Mouse (Mus musculus) stomach, embryonic 16.5 days (tissue): ENCODE measurements around the gene Ip6k1. TPM values are rescaled to one million over a fixed set of nuclear protein-coding genes. Genes with fewer than 3 reads are reported as not detected.

ENCODE experiments used
- ATAC-seq: fragments of 200-750 bp; cut with Nextera tagmentation; 2 replicates; pipeline ENCODE4 v1.8.0; 2017; ENCODE audit warnings: moderate number of reproducible peaks, moderate TSS enrichment; ENCODE audit not compliant: insufficient read depth, low FRiP score
- H3K27ac ChIP-seq: fragments of 300-500 bp; sonication (generic); 2 replicates; pipeline ENCODE4 v1.5.1; 2014; ENCODE audit warnings: low read length
- H3K27me3 ChIP-seq: fragments of 300-500 bp; sonication (generic); 2 replicates; pipeline ENCODE4 v1.6.1; 2014; ENCODE audit warnings: low read length, control low read depth, mixed read lengths; ENCODE audit not compliant: control insufficient read depth, insufficient read depth
- H3K36me3 ChIP-seq: fragments of 300-500 bp; sonication (generic); 2 replicates; pipeline ENCODE4 v1.6.1; 2014; ENCODE audit warnings: low read length; ENCODE audit not compliant: control insufficient read depth, insufficient read depth
- H3K4me1 ChIP-seq: fragments of 300-500 bp; sonication (generic); 2 replicates; pipeline ENCODE4 v1.6.1; 2014; ENCODE audit warnings: low read length, control low read depth, mixed read lengths; ENCODE audit not compliant: control insufficient read depth, insufficient read depth
- H3K4me2 ChIP-seq: fragments of 300-500 bp; sonication (generic); 2 replicates; pipeline ENCODE4 v1.6.1; 2014; ENCODE audit warnings: low read depth, low read length, mixed read lengths
- H3K4me3 ChIP-seq: fragments of 300-500 bp; sonication (generic); replicated peaks from 2 replicates; pipeline ENCODE4 v1.5.1; 2014; ENCODE audit warnings: mild to moderate bottlenecking, low read length
- H3K9ac ChIP-seq: fragments of 300-500 bp; sonication (generic); 2 replicates; pipeline ENCODE4 v1.6.1; 2014; ENCODE audit warnings: low read length
- H3K9me3 ChIP-seq: fragments of 300-500 bp; sonication (generic); replicated peaks from 2 replicates; pipeline ENCODE4 v1.6.1; 2016; ENCODE audit warnings: low read length, control low read depth; ENCODE audit not compliant: control insufficient read depth
- WGBS: fragments of 180-500 bp; shearing (Covaris S2); extraction: QIAGEN DNeasy Blood & Tissue Kit; methylation state at CpG from one replicate; pipeline ENCODE4 v1.1.7; 2014; 5-methylcytosine and 5-hydroxymethylcytosine counted together
- polyA plus RNA-seq: library from polyadenylated mRNA; unstranded; fragments of >200 nt; fragmentation: Nextera tagmentation; extraction: Ambion mirVana; gene quantifications from 2 replicates; pipeline ENCODE4 v1.2.1, GENCODE M21; 2015

The Ip6k1 gene
- 50.5 and 50.6 TPM in 2 replicates for polyA plus RNA-seq

- no peaks in the 10 kb centered on the region for H3K27me3 ChIP-seq
- peaks cover 11% of the 10 kb centered on the region; the same call in 1 of the 2 replicates for H3K4me1 ChIP-seq
- H3K4me3 ChIP-seq: peak within 1 kb of the TSS; percentile 85
- H3K36me3 ChIP-seq: no peaks in the 10 kb centered on the region
- H3K9me3 ChIP-seq: no peaks in the 10 kb centered on the region
- H3K4me2 ChIP-seq: peak within 1 kb of the TSS; percentile 92
- peak within 1 kb of the TSS; percentile 99 for H3K9ac ChIP-seq
- under 1% methylated on average over 51 of the region's 51 CpGs for WGBS
- peak; percentile 100 for ATAC-seq
- H3K27ac ChIP-seq: peak within 1 kb of the TSS; percentile 91
Observed at GRCm38 (mm10) chr9:108001922-108002770, at the start of gene Ip6k1. Ip6k1 (plus strand) TSS chr9:108002501.

- H3K27me3 ChIP-seq: no peaks in the 10 kb centered on the region
- no peak for ATAC-seq
Observed at GRCm38 (mm10) chr9:107955613-107956289, 46.5 kb upstream of the Ip6k1 start.

DNA sequence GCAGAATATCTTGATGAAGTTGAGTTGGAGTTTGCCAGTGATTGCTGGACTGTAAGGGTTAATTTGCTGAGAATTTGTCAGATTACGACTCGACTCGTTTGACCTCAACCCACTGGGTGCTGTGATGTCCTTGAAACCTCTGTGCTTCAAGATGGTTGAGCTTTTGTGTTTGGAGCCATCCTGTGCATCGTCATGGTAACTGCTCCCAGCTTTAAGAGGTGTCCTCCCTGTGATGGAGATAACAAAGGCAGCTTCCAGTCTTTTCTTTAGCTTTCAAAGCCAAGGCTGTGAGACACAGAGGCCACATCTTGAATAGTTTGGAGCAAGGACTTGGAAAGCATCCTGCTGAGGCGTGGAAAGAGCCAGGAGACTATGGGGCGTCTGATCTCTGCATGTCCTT lies 45.2 kb upstream of the Ip6k1 start:
- H3K27ac ChIP-seq: no peak overlapping the region
- no peak overlapping the region for H3K4me2 ChIP-seq
- no peaks in the 10 kb centered on the region for H3K27me3 ChIP-seq
- no peaks in the 10 kb centered on the region for H3K9me3 ChIP-seq
- no peak overlapping the region for H3K4me3 ChIP-seq
- H3K4me1 ChIP-seq: no peaks in the 10 kb centered on the region
- WGBS: 70% methylated on average over 6 of the region's 6 CpGs
- ATAC-seq: no peak
- H3K36me3 ChIP-seq: no peaks in the 10 kb centered on the region
- H3K9ac ChIP-seq: no peak overlapping the region

More at GRCm38 (mm10) chr9:107955613-107956289, 46.5 kb upstream of the Ip6k1 start:
- no peak overlapping the region for H3K4me3 ChIP-seq
- WGBS: 75% methylated on average over 6 of the region's 6 CpGs
- no peaks in the 10 kb centered on the region for H3K9me3 ChIP-seq
- no peak overlapping the region for H3K4me2 ChIP-seq
- H3K9ac ChIP-seq: no peak overlapping the region
- no peaks in the 10 kb centered on the region for H3K36me3 ChIP-seq
- no peak overlapping the region for H3K27ac ChIP-seq
- H3K4me1 ChIP-seq: peaks cover 8% of the 10 kb centered on the region; the same call in 1 of the 2 replicates

DNA sequence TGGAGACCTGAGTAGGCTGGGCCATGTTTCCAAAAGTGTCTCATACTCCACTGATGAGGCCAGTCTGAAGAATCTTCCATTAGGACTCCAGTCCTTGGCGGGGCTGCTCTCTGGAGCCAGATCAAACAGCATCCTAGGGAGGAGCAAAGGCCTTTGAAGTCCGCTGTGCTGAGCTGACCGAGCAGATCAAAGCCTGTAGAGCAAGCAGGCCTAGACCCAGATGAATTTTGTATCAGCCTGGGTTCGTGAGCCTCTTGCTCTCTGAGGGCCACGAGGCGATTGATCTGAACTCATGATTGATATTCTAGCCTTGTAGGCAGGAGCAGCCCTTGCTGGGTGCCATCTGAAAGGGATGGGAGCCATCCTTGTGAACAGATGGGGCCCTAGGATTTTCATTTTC lies 42.4 kb upstream of the Ip6k1 start:
- Histone ChIP-seq H3K9me3 (no peaks in the 10 kb centered on the region), H3K9ac (no peak overlapping the region), H3K27ac (no peak overlapping the region), H3K36me3 (no peaks in the 10 kb centered on the region), H3K4me1 (no peaks in the 10 kb centered on the region), H3K4me2 (no peak overlapping the region), H3K27me3 (no peaks in the 10 kb centered on the region), H3K4me3 (no peak overlapping the region)
- 66% methylated on average over 6 of the region's 6 CpGs for whole genome bisulfite sequencing
- ATAC-seq: no peak

- ATAC-seq: no peak
Observed at GRCm38 (mm10) chr9:107960928-107961327, 41.4 kb upstream of the Ip6k1 start.

GRCm38 (mm10) chr9:107961351-107961762 lies 40.9 kb upstream of the Ip6k1 start:
- Histone ChIP-seq H3K27ac (no peak overlapping the region), H3K9ac (no peak overlapping the region), H3K36me3 (no peaks in the 10 kb centered on the region), H3K4me1 (no peaks in the 10 kb centered on the region), H3K27me3 (no peaks in the 10 kb centered on the region), H3K4me3 (no peak overlapping the region), H3K9me3 (no peaks in the 10 kb centered on the region), H3K4me2 (no peak overlapping the region)
- ATAC-seq: no peak
- WGBS: 84% methylated on average over 10 of the region's 10 CpGs

More at GRCm38 (mm10) chr9:107960928-107961327, 41.4 kb upstream of the Ip6k1 start:
- H3K36me3 ChIP-seq: no peaks in the 10 kb centered on the region
- H3K4me3 ChIP-seq: no peak overlapping the region
- H3K9ac ChIP-seq: no peak overlapping the region
- no peaks in the 10 kb centered on the region for H3K27me3 ChIP-seq
- WGBS: 74% methylated on average over 4 of the region's 4 CpGs
- H3K27ac ChIP-seq: no peak overlapping the region
- H3K4me2 ChIP-seq: no peak overlapping the region
- no peaks in the 10 kb centered on the region for H3K9me3 ChIP-seq
- H3K4me1 ChIP-seq: no peaks in the 10 kb centered on the region

DNA sequence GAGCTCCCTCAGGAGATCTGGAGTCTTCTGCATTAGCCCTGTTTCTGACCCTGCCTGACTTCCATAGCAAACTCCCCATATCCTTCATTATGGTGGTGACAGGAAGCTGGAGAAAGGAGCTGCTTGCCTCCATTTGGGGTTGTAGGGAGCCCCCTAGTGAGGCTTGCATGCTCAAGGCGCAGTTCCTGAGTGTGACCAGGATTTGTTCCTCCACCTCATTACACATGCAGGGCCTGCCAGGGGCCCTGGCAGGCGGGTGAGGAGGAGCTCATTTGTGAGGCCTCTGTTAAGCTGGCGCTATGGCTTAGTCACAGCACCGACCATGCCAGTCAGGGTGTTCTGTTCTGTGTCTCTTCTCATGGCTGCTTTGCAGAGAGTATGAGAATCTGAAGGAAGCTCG lies 40.4 kb upstream of the Ip6k1 start:
- H3K4me2 ChIP-seq: no peak overlapping the region
- no peaks in the 10 kb centered on the region for H3K9me3 ChIP-seq
- H3K9ac ChIP-seq: no peak overlapping the region
- H3K4me1 ChIP-seq: no peaks in the 10 kb centered on the region
- no peak overlapping the region for H3K27ac ChIP-seq
- H3K4me3 ChIP-seq: no peak overlapping the region
- WGBS: 50% methylated on average over 5 of the region's 5 CpGs
- no peaks in the 10 kb centered on the region for H3K36me3 ChIP-seq
- peak; percentile 48; the same call in 1 of the 2 replicates for ATAC-seq
- H3K27me3 ChIP-seq: no peaks in the 10 kb centered on the region

- H3K4me2 ChIP-seq: no peak overlapping the region
- no peak for ATAC-seq
- no peaks in the 10 kb centered on the region for H3K36me3 ChIP-seq
- H3K9me3 ChIP-seq: no peaks in the 10 kb centered on the region
- no peak overlapping the region for H3K27ac ChIP-seq
- WGBS: 94% methylated on average over 9 of the region's 9 CpGs
- H3K4me1 ChIP-seq: no peaks in the 10 kb centered on the region
- no peak overlapping the region for H3K9ac ChIP-seq
- H3K4me3 ChIP-seq: no peak overlapping the region
- H3K27me3 ChIP-seq: no peaks in the 10 kb centered on the region
Observed at GRCm38 (mm10) chr9:107962916-107963315, 39.4 kb upstream of the Ip6k1 start.

GRCm38 (mm10) chr9:107963700-107964099 lies 38.6 kb upstream of the Ip6k1 start:
- ATAC-seq: peak; percentile 71
- no peak overlapping the region for H3K4me3 ChIP-seq
- no peaks in the 10 kb centered on the region for H3K36me3 ChIP-seq
- H3K27ac ChIP-seq: no peak overlapping the region; the same call in 1 of the 2 replicates
- 16% methylated on average over 5 of the region's 5 CpGs for WGBS
- H3K4me2 ChIP-seq: no peak overlapping the region
- H3K9me3 ChIP-seq: no peaks in the 10 kb centered on the region
- 0 out of 2 replicates have a peak overlapping the region, but pooled peaks have one; percentile 7 for H3K9ac ChIP-seq
- no peaks in the 10 kb centered on the region for H3K27me3 ChIP-seq
- H3K4me1 ChIP-seq: no peaks in the 10 kb centered on the region
